ENCODE assay signal across 7 mouse cellular contexts in the genomic region with DNA sequence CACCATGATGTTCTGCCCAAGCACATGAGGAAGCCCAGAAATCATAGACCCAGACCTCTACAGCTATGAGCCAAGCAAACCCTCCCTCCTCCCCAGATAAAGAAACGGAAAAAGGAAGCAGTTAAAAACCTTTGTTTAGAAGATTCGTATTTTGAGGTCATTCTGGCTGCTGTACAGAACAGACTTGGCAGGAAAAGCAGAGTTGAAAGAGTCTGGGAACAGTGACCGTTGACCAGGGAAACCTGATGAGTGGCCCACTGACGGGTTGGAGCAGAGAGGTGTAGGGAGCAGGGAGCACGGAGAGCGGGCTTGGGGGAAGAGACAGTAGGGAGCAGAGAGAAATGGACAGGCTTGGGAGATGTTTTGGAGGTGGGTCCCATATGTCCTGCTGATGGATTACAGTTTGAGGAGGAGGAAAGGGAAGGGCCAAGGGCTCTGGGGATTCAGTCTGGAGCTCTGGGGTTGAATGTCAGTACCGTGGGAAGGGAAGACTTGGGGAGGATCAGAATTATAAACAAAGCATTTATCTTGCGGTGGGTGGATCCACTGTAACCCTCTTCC.
DNase-seq lines count a peak whose midpoint lies in the region; ATAC-seq lines count a peak whose summit lies in the region.

No protein-coding gene starts in this region.

- DNase-seq in right cerebral cortex, postnatal 10 days (ENCODE audit: low spot score in 2 of 2), result peak; percentile 49 to 51
- DNase-seq in right cerebral cortex, adult 2 months (ENCODE audit: low spot score in 2 of 2), result no peak
- peak; percentile 36 to 61 for DNase-seq in heart, postnatal 14 days
- peak; percentile 39 to 59 for DNase-seq in kidney, postnatal 4 days
- no peak for DNase-seq in thymus, postnatal 4 days

- H3K27ac ChIP-seq in neural tube, embryonic 15.5 days (replicated peaks), result no peak overlapping the region
- no peak overlapping the region for H3K27ac ChIP-seq in hindbrain, embryonic 13.5 days

- intact Hi-C loops in heart, postnatal 14 days (cut with DNase I), result no loop called here

- H3K4me2 ChIP-seq in neural tube, embryonic 15.5 days, result no peak overlapping the region
- no peak overlapping the region for H3K4me2 ChIP-seq in hindbrain, embryonic 13.5 days

- H3K27me3 ChIP-seq in neural tube, embryonic 15.5 days (replicated peaks), result 0 out of 2 replicates have a peak, but pooled peaks cover 5% of the 10 kb centered on the region
- peaks cover 10% of the 10 kb centered on the region; the same call in 1 of the 2 replicates for H3K27me3 ChIP-seq in hindbrain, embryonic 13.5 days

- H3K4me3 ChIP-seq in neural tube, embryonic 15.5 days (replicated peaks), result no peak overlapping the region
- H3K4me3 ChIP-seq in hindbrain, embryonic 13.5 days, result no peak overlapping the region

- no peak overlapping the region for H3K9ac ChIP-seq in neural tube, embryonic 15.5 days (replicated peaks)
- no peak overlapping the region for H3K9ac ChIP-seq in hindbrain, embryonic 13.5 days

- ATAC-seq in neural tube, embryonic 15.5 days (ENCODE audit: low FRiP score), result no peak
- no peak for ATAC-seq in hindbrain, embryonic 13.5 days (ENCODE audit: low FRiP score)

- H3K36me3 ChIP-seq in neural tube, embryonic 15.5 days, result no peaks in the 10 kb centered on the region
- no peaks in the 10 kb centered on the region for H3K36me3 ChIP-seq in hindbrain, embryonic 13.5 days

- no peaks in the 10 kb centered on the region for H3K9me3 ChIP-seq in neural tube, embryonic 15.5 days (replicated peaks)
- H3K9me3 ChIP-seq in hindbrain, embryonic 13.5 days, result no peaks in the 10 kb centered on the region

- 76% methylated on average over 8 of the region's 8 CpGs for WGBS in neural tube, embryonic 15.5 days
- WGBS in hindbrain, embryonic 13.5 days, result 83% methylated on average over 8 of the region's 8 CpGs

- peaks cover 16% of the 10 kb centered on the region for H3K4me1 ChIP-seq in neural tube, embryonic 15.5 days
- peaks cover 19% of the 10 kb centered on the region for H3K4me1 ChIP-seq in hindbrain, embryonic 13.5 days (replicated peaks)

Comparison
In these comparisons a context has a peak if more than half of its experiments do, and no peak if none do; other contexts are left out.
1. DNase-seq: peak in right cerebral cortex, postnatal 10 days (2 of 2), heart, postnatal 14 days (2 of 2) and kidney, postnatal 4 days (2 of 2); none in right cerebral cortex, adult 2 months (0 of 2) and thymus, postnatal 4 days (single experiment).